Mouse (Mus musculus) frontal cortex, adult (tissue): ENCODE data around the gene Gm9958.

Experiments used
- ATAC-seq: cut with Nextera tagmentation; 2 replicates; pipeline ENCODE4 v1.9.2; 2017; ENCODE audit warnings: mild to moderate bottlenecking, moderate library complexity, mixed read lengths; ENCODE audit not compliant: low TSS enrichment

The Gm9958 gene

DNA sequence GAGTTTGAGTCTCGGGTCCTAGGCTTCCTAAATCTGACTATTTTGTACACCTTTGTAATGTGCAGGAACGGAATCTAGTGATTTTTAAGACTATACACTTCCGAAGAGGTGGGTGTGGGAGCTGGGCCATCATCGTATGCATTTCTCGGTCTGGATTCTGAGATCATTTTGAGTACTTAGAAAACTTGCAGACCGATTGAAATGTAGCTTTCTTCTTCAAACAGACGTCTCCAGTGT, at the start of gene Gm9958:
Gene Gm9958, plus strand, starts transcription at position 138 of the 237 bp plus-strand sequence.
- 0 out of 2 replicates have a peak, but pooled peaks have one; percentile 0 for ATAC-seq

DNA sequence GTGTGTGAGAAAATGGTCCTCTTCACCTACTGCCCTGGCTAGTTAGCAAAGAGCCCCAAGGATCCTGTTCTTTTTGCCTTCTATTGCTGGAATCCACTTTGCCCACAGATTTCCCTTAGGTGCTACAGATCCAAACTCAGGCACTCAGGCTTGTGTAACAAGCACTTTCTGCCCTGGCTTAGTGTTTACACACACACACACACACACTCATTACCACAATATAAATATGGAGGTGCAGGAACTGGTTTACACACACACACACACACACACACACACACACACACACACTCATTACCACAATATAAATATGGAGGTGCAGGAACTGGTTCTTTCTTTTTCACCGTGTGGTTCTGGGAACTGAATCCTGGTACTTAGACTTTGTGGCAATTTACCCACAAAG, 35.9 kb upstream of the Gm9958 start:
- no peak for ATAC-seq

DNA sequence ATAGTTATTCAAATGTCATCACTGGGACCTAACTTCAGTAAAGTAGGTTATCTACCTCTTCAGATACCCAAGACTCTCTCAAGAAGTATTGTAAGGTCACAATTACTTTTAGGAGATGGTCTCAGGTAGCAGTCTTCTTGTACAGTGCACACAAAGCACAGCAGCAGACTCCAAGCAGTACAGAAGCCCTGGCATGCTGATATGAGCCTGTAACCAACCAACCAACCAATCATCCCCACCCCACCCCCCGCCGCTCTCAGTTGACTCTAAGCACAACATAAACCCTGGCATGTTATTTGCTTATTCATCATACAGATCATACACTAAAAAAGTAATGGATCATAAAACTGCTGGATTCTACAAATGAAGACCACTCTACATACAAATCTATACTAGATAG, 34.5 kb upstream of the Gm9958 start:
- no peak for ATAC-seq

DNA sequence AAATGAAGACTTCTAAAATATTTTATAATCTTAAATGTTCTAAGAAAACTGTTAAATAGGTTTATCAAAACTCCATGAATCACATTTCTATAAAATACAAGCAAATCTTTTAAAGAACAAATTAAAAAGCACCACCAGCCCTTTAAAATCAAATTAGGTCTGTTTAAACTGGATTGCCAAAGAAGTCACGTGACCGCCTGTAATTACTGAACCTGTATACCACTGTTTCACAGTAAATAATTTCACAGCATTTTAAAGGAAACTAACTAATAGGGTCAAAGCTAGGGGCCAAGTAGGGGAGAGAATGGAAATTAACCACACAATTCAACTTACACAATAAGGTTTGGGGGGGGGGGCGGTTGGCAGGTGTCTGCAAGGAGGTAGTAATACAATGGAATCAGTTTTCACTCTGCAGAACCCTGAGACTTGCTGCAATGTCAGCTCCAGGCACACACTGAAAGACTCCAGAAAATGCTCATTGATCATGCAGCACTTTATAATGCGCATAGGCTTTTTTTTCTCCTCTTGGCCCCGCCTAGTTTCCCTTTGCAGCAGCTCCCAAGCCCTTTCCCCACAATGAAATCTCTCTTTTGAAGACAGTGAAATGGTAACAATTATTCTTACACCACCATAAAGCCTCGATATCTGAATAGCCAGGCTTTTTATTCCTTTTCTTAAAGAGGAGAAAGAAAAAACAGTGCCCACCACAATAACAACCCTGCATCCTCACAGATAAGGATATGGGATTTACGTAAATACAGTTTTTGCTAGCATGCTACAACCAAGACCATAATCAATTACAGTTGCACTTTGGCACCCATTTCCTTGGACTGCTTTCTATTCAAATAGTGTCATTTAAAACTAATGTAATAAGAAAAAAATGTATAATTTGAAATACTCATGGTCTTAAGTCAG, 28.6 kb upstream of the Gm9958 start:
- ATAC-seq, result no peak

DNA sequence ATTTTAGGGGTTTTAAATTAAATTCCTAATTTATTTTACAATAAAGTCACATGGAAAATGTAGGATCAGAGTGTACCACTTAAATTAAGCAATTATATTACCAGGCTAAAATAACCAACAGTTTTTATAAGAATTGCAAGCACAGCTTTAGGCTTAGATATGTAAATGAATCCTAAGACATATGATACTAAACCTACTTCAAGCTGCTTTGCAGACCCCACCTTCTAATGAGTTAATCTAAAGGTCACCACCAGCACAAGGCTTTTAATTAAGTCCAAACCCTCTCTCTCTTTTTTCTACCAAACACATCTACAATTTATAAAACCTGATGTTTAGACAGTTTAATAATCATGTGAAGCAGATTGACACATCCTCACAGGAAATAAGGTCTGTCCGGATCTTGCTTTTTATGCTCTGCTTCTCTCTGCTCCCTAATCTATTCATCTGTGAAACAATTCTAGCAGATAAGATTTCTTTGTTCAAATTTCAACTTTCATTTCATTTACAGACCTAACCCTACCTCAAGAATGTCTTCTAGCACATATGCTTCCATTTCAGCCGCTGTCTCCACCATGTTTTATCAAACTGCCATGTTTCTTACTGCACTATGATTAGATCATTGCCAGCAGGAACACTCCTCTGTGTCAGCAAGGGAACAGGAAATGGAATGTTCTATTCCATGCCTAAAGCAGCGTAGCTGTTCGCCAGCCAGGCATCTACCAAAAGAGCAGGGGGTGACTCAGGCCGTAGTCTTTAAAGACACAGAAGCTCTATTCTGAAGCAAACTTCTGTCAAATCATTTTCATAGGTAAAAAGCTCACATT, 27.7 kb upstream of the Gm9958 start:
- ATAC-seq, result peak; percentile 97

DNA sequence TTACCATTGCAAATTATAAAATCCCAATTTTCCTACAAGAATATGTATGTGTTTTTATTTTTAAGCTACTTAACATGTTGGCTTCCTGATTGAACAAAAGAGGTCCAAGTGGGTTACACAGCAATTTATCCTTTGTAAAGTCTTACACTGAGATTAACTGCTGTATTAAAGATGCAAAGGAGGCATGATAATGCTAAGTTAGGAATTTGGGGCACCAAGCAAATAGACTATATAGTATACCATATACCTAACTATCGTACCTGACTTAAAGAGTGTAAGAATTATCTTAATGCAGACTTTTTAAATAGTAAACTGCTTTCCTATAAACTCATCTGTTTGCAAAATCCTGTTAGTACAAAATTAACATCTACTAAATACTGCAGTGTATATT, 27.1 kb upstream of the Gm9958 start:
- 0 out of 2 replicates have a peak, but pooled peaks have one; percentile 5 for ATAC-seq

DNA sequence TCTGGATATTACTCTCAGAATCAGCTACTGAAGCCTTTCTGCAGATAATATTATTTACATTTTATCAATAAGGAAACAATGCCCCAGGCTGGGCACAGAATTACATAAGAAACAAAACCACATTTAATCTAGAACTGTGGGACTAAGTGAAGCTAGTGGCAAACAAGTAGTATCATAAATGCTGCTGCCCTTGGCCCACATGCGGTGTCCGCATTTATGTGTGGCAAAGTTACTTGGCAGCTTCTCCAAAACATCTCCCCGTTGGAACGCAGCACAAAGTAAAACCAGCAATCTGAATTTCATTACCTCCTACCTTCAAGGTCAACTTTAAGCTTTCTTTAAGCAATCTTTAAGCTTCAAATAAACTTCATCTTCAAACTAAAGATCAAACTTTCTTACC, 26.2 kb upstream of the Gm9958 start:
- no peak for ATAC-seq

DNA sequence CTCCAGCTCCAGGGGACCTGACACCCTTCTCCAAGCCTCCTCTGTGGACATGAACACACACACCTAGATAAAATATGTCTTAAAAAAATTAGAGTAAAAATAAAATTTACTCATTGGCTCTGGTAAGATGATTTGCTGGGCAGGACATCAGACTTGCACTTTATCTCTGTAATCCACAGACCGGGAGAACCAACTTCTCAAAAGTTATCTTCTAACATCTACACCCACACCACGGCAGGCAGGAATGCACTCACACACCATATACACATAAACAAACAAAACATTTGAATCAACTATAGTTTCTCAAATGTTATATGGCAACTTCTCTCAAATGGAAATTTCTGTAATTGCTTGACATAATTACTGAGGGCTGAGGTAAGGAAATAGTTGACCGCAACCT, 20.1 kb upstream of the Gm9958 start:
- ATAC-seq, result no peak

DNA sequence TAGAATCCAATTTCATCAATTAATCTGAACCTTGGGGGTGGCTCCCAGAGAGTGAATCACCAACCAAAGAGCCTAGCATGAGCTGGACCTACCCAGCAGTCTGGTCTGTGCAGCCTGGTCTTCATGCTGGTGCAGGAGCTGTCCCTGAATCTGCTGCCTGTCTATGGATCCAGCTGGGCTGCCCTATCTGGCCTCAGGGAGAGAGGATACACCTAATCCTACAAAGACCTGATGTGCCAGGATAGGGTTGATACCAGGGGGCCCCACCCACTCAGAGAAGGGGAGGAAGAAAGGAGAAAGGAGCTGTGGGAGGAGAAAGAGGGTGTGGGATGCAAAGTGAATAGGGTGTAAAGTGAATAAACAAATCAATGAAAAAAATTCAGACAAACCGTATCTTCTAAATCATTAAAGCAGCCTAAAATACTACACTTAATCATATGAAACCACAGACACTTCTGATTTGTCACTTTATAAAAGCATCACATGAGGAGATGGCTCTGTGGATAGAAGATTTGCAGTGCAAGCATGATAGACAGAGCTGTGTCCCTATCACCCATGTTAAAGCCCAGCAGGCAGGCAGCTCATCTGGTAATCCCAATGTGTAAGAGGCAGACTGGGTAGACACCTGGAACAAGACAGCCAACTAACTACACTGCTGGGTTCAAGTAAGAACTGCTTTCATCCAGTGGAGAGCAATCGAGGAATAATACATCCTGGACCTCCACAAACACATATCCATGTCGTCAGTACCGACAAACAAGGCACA, 13.3 kb upstream of the Gm9958 start:
- no peak for ATAC-seq

DNA sequence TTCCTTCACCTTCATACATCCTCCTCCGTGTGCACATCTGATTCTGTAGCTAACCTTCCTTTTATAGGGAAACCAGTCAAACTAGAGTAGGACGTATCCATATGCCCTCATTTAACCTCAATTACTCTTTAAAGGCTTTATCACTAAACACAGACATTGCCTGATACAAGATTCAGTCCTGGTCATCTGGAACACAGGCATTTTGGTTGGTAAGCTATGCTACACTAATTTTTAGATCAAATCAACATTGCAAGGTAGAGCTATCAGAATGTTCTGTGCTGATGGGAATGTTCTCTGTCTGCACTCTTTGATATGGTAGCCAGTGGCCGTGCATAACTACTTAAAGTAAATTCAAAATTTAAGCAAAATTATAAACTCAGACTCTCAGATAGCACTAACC, 11.2 kb upstream of the Gm9958 start:
- ATAC-seq, result no peak

DNA sequence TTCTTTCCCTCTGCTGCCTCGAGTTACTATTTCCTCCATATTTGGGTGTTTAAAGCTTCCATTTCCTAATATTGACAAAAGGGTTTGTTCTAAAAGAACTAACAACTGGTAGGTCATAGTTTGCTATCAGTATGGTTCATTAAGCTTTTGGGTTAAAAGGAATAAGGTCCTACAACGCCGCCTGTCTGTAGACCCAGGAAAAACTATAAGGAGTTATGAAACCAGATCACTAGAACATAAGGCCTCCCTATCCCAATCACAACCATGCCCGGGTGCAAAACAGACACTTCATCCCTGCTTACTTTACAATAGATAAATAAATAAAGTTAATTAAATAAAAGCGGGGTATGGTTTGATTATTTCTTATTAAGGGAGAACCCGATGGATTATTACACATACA, 2.5 kb upstream of the Gm9958 start:
- peak; percentile 36 for ATAC-seq

DNA sequence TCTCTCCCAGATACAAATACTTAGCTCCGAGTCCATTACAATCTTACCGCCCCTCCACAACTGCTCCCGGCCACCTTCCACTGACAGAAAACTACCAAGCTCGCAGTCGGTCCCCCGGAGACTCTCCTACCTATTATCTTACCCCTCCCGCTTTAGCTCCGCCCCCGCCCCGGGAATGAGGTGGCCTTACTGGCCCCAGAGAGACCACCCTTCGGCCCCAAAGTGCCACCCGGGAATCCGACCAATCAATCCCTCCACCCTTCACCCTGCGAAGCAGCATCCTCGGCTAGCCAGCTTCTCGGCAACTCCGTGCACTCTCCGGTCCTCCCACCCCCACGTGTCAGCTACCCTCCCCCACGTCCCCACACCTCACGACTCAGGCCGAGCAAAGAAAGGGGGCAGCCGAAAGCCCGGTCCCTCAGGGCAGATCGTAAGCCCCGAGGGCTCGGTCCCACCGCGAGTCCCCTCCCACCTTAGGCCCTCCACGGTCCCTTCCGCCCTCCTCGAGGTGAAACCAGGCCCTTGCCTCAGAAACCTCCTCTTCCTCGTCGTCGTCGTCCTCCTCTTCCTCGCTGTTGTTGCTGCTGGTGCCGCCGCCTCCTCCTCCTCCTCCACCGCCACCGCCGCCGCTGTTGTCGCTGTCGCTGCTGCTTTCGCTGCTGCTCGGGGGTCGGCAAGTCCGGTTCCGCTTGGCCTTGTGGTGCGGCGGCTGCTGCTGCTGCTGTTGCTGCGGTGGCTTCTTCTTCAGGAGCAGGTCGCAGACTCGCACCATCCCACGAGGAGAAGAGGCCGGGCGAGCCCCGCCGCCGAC, 1.7 kb upstream of the Gm9958 start:
- ATAC-seq, result peak; percentile 14

DNA sequence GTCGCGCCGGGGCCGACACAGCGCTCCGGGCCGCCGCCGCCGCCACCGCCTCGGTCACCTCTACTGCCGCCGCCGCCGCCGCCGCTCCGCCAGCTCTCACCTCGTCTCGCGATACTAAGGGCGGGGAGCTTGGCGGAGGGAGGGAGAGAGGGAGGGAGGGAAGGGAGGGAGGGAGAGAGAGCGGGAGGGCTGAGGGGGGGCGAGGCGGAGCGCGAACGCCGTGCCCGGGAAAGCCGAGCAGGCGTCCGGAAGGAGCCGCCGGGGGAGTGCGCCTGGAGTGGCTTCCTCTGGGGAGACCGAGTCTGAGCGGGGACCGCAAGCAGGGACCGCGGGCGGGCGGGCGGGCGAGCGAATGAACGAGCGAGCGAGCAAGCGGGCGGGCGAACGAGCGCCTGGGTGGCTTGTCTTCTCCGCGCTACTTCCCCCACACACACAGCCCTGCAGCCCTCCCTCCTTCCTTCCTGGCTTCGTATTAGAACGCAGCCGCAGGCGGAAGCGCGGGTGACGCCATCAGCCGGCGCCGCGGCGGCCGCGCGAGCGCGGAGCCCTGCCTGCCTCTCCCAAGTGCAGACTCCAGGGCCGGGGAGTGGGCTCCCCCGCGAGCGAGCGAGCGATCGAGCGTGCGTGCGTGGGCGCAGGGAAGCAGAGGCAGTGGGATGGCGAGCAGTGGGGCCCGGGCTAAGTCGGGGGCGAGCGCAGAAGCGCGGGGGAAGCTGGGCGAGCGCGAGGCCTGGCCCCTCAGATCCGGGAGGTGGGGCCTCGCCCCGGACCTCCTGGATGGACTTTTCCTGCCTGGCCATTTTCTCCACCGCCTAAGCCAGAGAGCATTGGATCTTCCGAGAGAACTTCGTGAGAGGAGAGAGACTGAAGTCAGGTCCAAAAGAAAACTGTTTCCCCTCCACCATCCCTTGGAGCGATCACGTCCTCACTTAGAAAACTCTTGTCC, 610 bp upstream of the Gm9958 start, which contains the start of gene Ankrd17:
Gene Ankrd17, minus strand, starts transcription at position 457 of the 946 bp plus-strand sequence.
- peak; percentile 82 for ATAC-seq

DNA sequence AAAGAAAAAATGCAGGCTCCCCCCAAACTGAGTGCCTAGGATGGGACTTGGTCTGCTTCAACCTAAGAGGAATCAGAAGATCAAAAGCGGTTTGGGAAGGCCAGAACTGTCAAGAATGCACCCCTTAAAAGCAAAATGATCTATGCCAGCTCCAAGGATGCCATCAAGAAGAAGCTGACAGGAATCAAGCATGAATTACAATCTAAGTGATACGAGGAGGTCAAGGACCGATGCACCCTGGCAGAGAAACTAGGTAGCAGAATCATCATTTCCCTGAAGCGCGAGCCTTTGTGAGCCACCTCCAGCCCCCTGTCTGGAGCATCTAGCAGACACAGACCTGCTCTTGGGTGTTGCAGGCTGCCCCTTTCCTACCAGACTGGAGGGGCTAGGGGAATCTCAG, 3.4 kb downstream of the Gm9958 start:
- ATAC-seq, result no peak

DNA sequence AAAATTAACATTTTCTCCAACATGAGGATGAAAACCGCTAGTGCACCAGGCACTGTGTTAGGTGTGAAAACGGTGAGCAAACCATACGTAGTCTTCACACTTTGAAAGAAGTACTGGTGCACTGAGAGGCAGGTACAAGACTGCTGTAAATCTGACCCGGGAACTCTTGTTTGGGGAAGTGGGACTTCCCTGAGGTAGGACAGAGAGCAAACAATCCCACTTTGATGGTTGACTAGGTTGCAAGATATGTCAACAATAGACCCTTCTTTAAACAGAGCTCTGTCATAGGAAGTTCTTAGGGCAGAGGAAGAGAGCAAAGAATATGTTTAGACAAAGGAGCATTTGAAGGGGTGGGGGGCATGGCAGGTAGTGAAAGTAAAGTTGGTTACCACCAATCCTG, 6.7 kb downstream of the Gm9958 start:
- ATAC-seq, result no peak

DNA sequence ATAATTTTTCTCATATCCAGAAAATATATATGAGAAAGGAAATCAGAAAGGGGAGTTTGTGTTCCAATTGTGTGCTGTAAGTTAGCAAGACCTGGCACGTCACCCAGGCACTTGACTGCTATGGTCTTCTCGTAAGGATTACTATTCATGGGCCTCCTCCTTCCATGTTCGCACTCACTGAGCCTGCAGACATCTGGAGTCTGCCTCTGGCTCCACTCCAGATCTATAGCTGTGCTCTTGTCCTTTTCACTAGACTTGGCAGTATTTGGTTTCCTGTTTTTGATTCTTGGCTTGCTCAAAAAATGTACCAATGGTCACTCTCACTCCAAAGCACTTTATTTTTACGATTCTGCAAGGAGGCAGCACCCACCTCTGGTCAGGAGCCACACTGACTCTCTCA, 14.5 kb downstream of the Gm9958 start:
- ATAC-seq, result no peak

DNA sequence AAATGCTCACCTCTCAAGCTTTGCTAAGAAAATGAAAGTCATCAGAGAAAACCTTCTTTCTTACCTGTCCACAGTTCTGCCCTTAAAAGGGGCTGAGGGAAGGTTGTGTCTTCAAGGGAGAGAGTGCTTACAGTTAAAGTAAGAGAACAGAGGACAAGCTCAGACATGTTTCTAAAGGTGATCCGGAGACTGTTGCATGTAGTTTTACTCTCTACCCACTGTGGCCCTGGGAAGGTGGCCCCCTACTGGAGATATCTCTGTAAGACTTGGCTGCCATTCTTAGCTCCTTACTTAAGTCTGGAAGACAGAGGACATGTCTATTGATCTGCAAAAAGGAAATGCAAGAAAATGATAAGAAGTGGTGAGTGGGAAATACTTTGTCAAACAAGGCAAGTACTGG, 16.1 kb downstream of the Gm9958 start:
- no peak for ATAC-seq

DNA sequence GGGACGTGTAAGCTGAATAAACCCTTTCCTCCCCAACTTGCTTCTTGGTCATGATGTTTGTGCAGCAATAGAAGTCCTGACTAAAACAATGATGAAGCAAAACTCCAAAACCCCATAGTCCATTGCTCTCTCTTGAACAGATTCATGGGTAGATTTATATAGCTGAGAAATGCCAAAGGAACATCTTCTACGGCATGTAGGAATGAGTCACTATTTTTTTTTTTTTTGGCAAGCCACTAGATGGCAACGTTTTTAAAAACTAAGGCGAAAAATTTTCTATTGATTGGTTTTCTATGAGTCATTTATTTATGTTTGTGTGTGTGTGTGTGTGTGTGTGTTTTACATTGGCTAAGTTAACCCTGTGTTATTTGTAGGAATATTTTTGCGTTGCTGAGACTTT, 26.8 kb downstream of the Gm9958 start:
- ATAC-seq, result peak; percentile 72

DNA sequence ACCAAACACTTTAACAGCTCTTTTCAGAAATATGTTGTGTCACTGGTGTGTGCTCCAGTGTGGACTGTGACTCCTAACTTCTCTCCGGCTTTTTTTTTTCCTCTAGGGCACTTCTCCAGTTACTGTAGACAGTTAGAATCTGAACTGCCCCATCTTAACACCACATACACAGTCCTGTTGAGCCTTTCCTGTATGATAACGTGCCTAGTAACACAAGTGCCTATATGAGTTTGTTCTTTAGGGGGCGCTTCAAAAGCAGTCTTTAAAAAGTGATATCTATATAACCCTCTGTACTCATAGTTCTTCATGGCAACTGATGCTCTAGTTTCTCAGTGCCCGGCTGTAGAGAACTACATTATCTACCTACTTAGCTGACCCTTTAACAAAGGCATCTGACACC, 27.3 kb downstream of the Gm9958 start:
- no peak for ATAC-seq

DNA sequence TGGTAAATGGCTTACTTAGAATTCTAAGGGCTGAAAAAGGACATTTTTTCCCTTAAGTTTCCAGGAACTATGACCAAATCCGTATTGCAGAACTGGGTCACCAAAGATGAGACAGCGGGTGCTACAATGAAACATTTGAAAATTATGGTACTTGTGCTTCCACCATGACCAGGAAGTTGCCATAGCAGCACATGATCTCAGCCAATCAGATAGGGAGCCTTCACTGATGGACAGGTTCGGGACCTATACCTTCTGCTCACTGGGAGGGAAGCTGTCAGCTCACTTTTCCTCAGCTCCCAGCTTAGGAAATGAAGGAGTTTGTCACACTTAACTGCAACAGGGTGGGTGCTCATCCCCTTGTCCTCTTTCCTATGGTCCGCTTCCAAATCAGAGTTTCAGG, 29.8 kb downstream of the Gm9958 start:
- peak; percentile 97 for ATAC-seq
